Mouse (Mus musculus) CD8-positive naive resting alpha-beta T cell, adult 57 days (primary cell): Measurements from ENCODE around the gene Gm15557. TPM values are rescaled to one million over a fixed set of nuclear protein-coding genes. Genes with fewer than 3 reads are reported as not detected.

Source experiments
- total RNA-seq: library from RNA; stranded (reverse); gene quantifications from one replicate; pipeline ENCODE4 v1.2.4, GENCODE M21; 2023

Gene Gm15557
- not detected for total RNA-seq

DNA sequence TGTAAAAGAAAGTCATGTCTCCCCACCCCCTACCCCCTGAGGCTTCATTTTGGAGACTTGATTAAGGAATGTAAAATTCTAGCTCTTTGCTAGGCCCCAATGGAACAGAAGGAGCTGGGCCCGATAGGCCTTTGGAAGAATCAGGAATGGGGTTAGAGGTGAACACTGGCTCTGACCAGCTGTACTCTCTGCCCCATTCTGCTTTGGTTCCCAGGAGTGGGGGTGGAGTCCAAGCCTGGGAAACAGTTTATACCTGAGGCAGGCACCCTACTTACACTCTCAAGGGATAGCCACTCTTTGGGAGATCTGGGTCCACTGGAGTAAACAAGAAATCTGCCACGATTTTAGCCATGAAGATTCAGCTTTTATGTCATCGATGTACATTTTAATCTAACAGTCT is at the start of gene Gm15557:
Gene Gm15557, plus strand, starts transcription at position 48 of the 400 bp plus-strand sequence.

GRCm38 (mm10) chr2:155929531-155930442 is 10.7 kb upstream of the Gm15557 start, which contains the start of gene Uqcc1:
TSS of gene Uqcc1 (minus strand) at chr2:155930310.

GRCm38 (mm10) chr2:155945124-155945523 is 4.6 kb downstream of the Gm15557 start, which contains the start of gene Gdf5:
TSS of gene Gdf5 (minus strand) at chr2:155945367.

DNA sequence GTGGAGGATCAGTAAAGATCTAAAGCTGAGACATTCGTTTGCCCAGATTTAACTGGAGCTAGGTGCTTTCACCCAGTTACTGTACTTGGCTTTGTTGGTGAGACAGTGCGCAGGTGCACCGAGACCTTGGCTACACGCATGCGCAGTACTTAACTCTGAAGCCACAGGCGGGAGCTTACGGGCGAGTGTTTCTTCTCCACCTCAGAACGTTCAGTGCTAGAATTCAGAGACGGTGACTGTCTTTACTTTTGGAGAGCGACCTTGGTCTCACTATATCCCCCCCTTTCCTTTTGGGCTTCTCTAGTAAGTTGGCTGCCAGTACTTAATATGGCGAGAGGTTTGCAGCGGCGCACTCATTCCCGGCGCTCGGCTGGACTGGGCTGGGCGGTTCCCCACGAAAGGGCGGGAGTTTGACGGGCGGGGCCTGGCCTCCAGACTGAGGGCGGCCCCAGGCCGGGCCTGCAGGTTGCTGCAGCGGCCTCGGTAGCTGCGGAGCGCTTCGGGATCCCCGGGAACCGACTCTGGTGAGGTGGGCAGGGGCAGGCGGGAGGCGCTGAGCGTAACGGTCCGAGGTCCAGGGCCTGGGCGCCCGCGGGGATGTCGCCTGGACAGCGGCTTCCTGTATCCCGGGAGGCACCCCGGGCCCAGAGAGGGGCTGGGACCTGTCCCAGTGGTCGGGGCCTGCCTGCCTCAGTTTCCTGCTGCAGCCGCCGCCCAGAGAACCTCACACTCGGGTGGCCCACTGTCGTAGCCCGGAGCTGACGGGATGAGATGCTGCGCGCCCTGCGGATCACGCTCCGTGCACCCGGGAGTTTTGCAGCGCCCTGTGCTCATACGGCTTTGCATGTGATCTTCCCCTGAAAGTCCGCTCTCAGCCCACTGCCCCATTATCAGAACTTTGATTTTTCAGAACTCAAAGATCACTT is 15.9 kb downstream of the Gm15557 start, which contains the start of gene Cep250:
Gene Cep250, plus strand, starts transcription at position 325 of the 926 bp plus-strand sequence.

Other genes starting within 250 kb of the Gm15557 start
- 199 TPM for gene Trpc4ap, start 248.3 kb upstream of the Gm15557 start, total RNA-seq
- gene Edem2, start 211.3 kb upstream of the Gm15557 start, total RNA-seq: 30.8 TPM
- gene Gm17581, start 204.9 kb upstream of the Gm15557 start, total RNA-seq: not detected
- gene Procr, start 189.6 kb upstream of the Gm15557 start, total RNA-seq: not detected
- not detected for gene Mmp24, start 165.4 kb upstream of the Gm15557 start, total RNA-seq
- 21.4 TPM for gene BC029722, start 121.3 kb upstream of the Gm15557 start, total RNA-seq
- 120 TPM for gene Eif6, start 113.8 kb upstream of the Gm15557 start, total RNA-seq
- 0.24 TPM for gene Fam83c, start 105.9 kb upstream of the Gm15557 start, total RNA-seq
- 40.3 TPM for gene Uqcc1, start 10.4 kb upstream of the Gm15557 start, total RNA-seq
- not detected for gene Gdf5, start 4.6 kb downstream of the Gm15557 start, total RNA-seq
- 62.5 TPM for gene Cep250, start 15.7 kb downstream of the Gm15557 start, total RNA-seq
- gene 6430550D23Rik, start 67.2 kb downstream of the Gm15557 start, total RNA-seq: 2.8 TPM
- 59.8 TPM for gene Ergic3, start 67.3 kb downstream of the Gm15557 start, total RNA-seq
- gene Fer1l4, start 112.2 kb downstream of the Gm15557 start, total RNA-seq: not detected
- gene Spag4, start 124.4 kb downstream of the Gm15557 start, total RNA-seq: 4.1 TPM
- 67.0 TPM for gene Cpne1, start 171.2 kb downstream of the Gm15557 start, total RNA-seq
- gene Rbm12, start 171.2 kb downstream of the Gm15557 start, total RNA-seq: 26.5 TPM
- gene Gm28036, start 186.4 kb downstream of the Gm15557 start, total RNA-seq: 24.3 TPM
- 51.0 TPM for gene Romo1, start 203.3 kb downstream of the Gm15557 start, total RNA-seq
- gene Nfs1, start 203.5 kb downstream of the Gm15557 start, total RNA-seq: 24.9 TPM
- 1,869 TPM for gene Rbm39, start 239.5 kb downstream of the Gm15557 start, total RNA-seq